Mouse (Mus musculus): ENCODE measurements around the gene Gm10309. TPM values are rescaled to one million over a fixed set of nuclear protein-coding genes. Genes with fewer than 3 reads are reported as not detected.

Gm10309 gene
- total and polyA plus RNA-seq, 3 experiments, result 0.08 TPM; not detected in 2

DNA sequence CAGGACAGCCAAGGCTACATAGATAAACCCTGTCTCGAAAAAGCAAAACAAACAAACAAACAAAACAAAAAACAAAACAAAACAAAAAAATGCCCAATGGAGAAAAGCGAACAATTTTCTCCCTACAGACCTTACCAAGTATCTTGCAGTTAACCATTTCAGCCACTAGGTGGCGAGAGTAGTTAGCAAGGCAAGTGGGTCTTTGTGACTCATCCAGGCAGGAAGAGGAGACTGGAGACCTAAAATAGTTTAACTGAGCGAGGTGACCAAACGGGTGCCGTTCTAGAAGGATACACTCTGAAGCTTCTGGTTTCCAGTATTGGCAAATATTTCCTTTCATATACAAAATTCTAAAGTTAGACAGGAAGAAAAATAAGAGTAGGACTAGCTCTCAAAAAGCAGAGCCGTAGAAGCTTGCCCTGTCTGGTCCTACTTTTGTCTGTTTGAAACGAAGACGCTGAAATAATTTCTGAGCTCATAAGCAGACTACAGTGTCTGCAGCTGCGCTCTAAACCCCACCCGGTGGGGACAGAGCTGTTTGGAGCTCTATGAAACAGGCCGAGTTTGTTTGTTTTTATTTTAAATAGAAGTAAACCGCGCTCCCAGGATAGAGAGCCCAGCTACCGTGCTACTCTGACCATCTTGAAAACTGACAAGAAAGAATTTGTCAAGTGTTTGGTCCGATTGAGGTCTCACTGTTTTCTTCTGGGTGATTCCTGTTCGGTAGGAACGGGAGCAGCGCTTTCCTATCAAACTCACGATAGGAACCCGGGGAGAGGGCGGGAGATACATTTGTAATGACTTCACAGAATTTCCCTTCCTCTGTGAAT lies 31.0 kb upstream of the Gm10309 start:
- 5% methylated on average over 22 of the region's 22 CpGs for WGBS
- Histone ChIP-seq H3K4me3 (peak overlapping the region; percentile 43), H3K79me2 (replicated peaks; ENCODE audit: control insufficient read depth, insufficient read depth, low read length) (no peaks in the 10 kb centered on the region), H3K36me3 (ENCODE audit: control insufficient read depth, insufficient read depth, low read length) (0 out of 2 replicates have a peak, but pooled peaks cover 2% of the 10 kb centered on the region), H3K27me3 (ENCODE audit: control insufficient read depth, insufficient read depth, low read length) (no peaks in the 10 kb centered on the region), H3K9ac (ENCODE audit: low read depth, low read length) (peak overlapping the region; percentile 71), H3K4me1 (ENCODE audit: control insufficient read depth, insufficient read depth, low read length) (peaks cover 21% of the 10 kb centered on the region), H3K27ac (peak overlapping the region; percentile 88)
- DNase-seq, result peak; percentile 56 to 75
- TF ChIP-seq POLR2A (IDR thresholded peaks at IDR 0.05; ENCODE audit: insufficient read depth, low read depth, low read length) (peak; percentile 67), EP300 (IDR thresholded peaks at IDR 0.05; ENCODE audit: insufficient read depth, low read depth, low read length) (peak; percentile 88), CTCF (IDR thresholded peaks at IDR 0.05) (peak; percentile 94)
- intact Hi-C loops (cut with DNase I), result loop anchor here (1.0 to 5.0 kb wide), 9 partner anchors 23 to 371 kb away; partner anchors contain the start of gene Epas1

DNA sequence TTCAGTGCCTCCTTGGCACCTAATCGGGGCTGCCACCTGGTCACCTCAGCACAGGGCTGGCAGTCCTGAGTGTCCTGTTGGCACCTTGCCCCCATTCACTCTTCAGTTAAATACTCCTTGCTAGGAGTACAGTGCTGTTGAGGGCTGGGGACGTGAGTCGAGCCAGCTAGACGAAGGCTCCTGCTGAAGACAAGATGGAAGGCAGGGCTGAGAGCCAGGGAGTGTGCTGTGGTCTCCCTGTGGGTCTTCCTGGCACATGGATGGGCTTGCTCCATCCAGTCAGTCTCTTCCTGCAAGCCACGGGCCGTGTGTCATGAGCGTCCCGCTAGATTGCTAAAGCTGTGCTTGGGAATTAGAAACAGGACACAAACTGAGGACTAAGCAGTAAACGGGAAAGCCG lies 30.1 kb upstream of the Gm10309 start:
- no peak overlapping the region for H3K4me3 ChIP-seq
- intact Hi-C loops (cut with DNase I), result loop anchor here (2.0 to 5.0 kb wide), 5 partner anchors 38 to 268 kb away; no protein-coding TSS in a partner anchor
- 38% methylated on average over 10 of the region's 10 CpGs for WGBS
- peak overlapping the region; percentile 9; the same call in 1 of the 2 replicates for H3K9ac ChIP-seq (ENCODE audit: low read depth, low read length)
- TF ChIP-seq CTCF (IDR thresholded peaks at IDR 0.05) (no peak), EP300 (IDR thresholded peaks at IDR 0.05; ENCODE audit: insufficient read depth, low read depth, low read length) (no peak), POLR2A (IDR thresholded peaks at IDR 0.05; ENCODE audit: insufficient read depth, low read depth, low read length) (no peak)
- H3K4me1 ChIP-seq (ENCODE audit: control insufficient read depth, insufficient read depth, low read length), result peaks cover 25% of the 10 kb centered on the region
- peak overlapping the region; percentile 88 for H3K27ac ChIP-seq
- H3K36me3 ChIP-seq (ENCODE audit: control insufficient read depth, insufficient read depth, low read length), result 0 out of 2 replicates have a peak, but pooled peaks cover 2% of the 10 kb centered on the region
- no peaks in the 10 kb centered on the region for H3K27me3 ChIP-seq (ENCODE audit: control insufficient read depth, insufficient read depth, low read length)
- DNase-seq, result no peak
- H3K79me2 ChIP-seq (replicated peaks; ENCODE audit: control insufficient read depth, insufficient read depth, low read length), result no peaks in the 10 kb centered on the region

DNA sequence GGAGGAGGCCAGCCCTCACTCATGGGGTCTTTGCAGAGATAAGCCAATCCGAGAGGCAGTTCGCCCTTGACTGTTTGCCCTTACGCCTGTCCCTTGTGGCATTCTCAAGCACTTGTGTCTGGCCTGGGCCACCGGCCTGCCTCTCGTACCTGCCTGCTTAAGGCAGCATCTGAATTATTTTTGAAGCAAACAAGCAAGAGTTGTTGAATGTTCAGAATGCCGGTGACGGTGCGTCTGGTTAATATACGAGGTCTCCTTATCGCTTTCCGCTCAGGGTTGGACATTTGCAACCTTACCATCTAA lies 28.5 kb upstream of the Gm10309 start:
- Histone ChIP-seq H3K27ac (no peak overlapping the region), H3K4me1 (ENCODE audit: control insufficient read depth, insufficient read depth, low read length) (peaks cover 23% of the 10 kb centered on the region), H3K79me2 (replicated peaks; ENCODE audit: control insufficient read depth, insufficient read depth, low read length) (no peaks in the 10 kb centered on the region), H3K4me3 (no peak overlapping the region), H3K36me3 (ENCODE audit: control insufficient read depth, insufficient read depth, low read length) (peaks cover 2% of the 10 kb centered on the region; the same call in 1 of the 2 replicates), H3K27me3 (ENCODE audit: control insufficient read depth, insufficient read depth, low read length) (no peaks in the 10 kb centered on the region), H3K9ac (ENCODE audit: low read depth, low read length) (no peak overlapping the region)
- DNase-seq, result no peak
- 87% methylated on average over 11 of the region's 11 CpGs for WGBS
- TF ChIP-seq CTCF (IDR thresholded peaks at IDR 0.05) (no peak), EP300 (IDR thresholded peaks at IDR 0.05; ENCODE audit: insufficient read depth, low read depth, low read length) (no peak), POLR2A (IDR thresholded peaks at IDR 0.05; ENCODE audit: insufficient read depth, low read depth, low read length) (no peak)
- intact Hi-C loops (cut with DNase I), result no loop called here

DNA sequence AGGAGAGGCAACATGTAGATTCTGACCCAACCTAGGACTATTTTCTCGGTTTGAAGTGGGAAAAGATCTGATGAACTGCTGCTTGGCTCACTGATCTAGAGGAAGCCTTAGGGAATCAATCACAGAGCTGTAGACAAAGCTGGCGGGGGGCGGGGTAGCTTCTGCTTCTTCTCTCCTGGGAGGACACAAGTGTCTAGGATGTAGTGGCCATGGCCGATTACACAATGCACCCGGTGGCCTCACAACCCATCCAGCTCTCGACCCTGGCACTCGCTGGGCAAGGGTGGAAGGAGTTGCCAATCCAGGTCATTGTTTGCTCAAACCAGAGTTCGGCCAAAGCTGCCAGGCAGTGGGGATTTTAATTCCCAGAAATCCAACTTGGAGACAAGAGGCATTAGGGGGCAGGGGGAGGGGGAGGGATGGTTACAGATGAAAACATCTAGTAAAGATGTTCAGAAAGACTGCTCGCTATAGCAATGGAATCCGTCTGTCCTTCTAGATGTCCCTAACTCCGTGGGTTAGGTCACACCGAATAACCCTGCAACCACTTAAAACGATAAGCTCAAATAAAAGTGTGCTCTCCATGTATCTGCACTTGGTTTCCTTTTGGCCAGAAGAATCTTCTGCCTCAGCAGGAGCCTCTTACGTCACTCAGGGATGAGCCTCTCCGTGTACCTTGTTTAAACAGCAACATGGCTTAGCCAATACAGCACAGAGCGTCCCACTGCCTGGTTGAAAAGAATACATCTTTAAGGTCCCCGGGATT lies 27.9 kb upstream of the Gm10309 start:
- intact Hi-C loops (cut with DNase I), result no loop called here
- TF ChIP-seq CTCF (IDR thresholded peaks at IDR 0.05) (no peak), POLR2A (IDR thresholded peaks at IDR 0.05; ENCODE audit: insufficient read depth, low read depth, low read length) (no peak), EP300 (IDR thresholded peaks at IDR 0.05; ENCODE audit: insufficient read depth, low read depth, low read length) (no peak)
- Histone ChIP-seq H3K27ac (no peak overlapping the region; the same call in 1 of the 2 replicates), H3K4me1 (ENCODE audit: control insufficient read depth, insufficient read depth, low read length) (peaks cover 25% of the 10 kb centered on the region), H3K4me3 (no peak overlapping the region), H3K79me2 (replicated peaks; ENCODE audit: control insufficient read depth, insufficient read depth, low read length) (no peaks in the 10 kb centered on the region), H3K36me3 (ENCODE audit: control insufficient read depth, insufficient read depth, low read length) (peaks cover 2% of the 10 kb centered on the region; the same call in 1 of the 2 replicates), H3K27me3 (ENCODE audit: control insufficient read depth, insufficient read depth, low read length) (no peaks in the 10 kb centered on the region), H3K9ac (ENCODE audit: low read depth, low read length) (no peak overlapping the region)
- 71% methylated on average over 17 of the region's 17 CpGs for WGBS
- no peak for DNase-seq

DNA sequence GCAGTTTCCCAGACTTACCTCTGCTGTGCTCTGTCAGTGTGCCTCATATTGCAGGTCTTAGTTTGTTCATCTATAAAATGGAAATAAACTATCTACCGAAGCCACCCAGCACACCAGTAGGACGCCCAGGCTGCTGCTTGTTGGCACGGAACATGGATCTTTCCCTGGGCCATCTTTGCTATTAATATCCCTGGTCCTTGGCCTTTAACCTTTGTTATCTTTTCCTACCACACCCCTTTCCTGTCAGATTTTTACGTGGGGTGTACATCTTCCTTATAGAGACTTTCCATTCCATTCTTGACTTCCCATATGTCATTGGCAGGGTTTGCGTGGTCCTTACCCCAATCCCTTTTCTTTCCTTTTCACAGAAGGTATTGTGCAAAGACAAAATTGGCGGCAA lies 26.2 kb upstream of the Gm10309 start:
- TF ChIP-seq CTCF (IDR thresholded peaks at IDR 0.05) (no peak), POLR2A (IDR thresholded peaks at IDR 0.05; ENCODE audit: insufficient read depth, low read depth, low read length) (no peak), EP300 (IDR thresholded peaks at IDR 0.05; ENCODE audit: insufficient read depth, low read depth, low read length) (no peak)
- intact Hi-C loops (cut with DNase I), result no loop called here
- no peak for DNase-seq
- Histone ChIP-seq H3K79me2 (replicated peaks; ENCODE audit: control insufficient read depth, insufficient read depth, low read length) (no peaks in the 10 kb centered on the region), H3K36me3 (ENCODE audit: control insufficient read depth, insufficient read depth, low read length) (peaks cover 2% of the 10 kb centered on the region; the same call in 1 of the 2 replicates), H3K4me3 (no peak overlapping the region), H3K27me3 (ENCODE audit: control insufficient read depth, insufficient read depth, low read length) (no peaks in the 10 kb centered on the region), H3K9ac (ENCODE audit: low read depth, low read length) (no peak overlapping the region), H3K27ac (no peak overlapping the region; the same call in 1 of the 2 replicates), H3K4me1 (ENCODE audit: control insufficient read depth, insufficient read depth, low read length) (peaks cover 22% of the 10 kb centered on the region)
- WGBS, result 48% methylated on average over 6 of the region's 6 CpGs
